Mouse (Mus musculus): ENCODE measurements around the gene Kpna1.
"Not testable (repeated sequence)": the region's sequence is repeated elsewhere in the genome, so short reads cannot be mapped to it uniquely, and the experiment has no call there.

Kpna1 gene

DNA sequence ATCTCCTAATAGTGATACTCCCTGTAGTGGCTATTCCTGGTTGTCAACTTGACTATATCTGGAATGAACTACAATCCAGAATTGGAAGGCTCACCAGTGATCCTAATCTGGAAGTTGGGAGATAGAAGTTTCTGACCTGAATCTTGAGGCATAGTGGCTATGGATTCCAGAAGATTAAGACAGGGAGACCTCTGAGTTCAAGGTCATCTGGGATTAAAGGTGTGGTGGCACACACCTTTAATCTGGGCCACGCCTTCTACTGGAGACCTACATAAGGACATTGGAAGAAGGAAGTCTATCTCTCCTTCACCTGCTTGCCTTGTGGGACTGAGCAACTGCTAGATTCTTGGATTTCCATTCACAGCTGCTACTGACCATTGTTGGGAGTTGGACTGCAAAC lies at the start of gene Kpna1:
Gene Kpna1, plus strand, starts transcription at position 301 of the 400 bp plus-strand sequence.
- DNase-seq (ENCODE audit: low spot score): not testable (repeated sequence)

DNA sequence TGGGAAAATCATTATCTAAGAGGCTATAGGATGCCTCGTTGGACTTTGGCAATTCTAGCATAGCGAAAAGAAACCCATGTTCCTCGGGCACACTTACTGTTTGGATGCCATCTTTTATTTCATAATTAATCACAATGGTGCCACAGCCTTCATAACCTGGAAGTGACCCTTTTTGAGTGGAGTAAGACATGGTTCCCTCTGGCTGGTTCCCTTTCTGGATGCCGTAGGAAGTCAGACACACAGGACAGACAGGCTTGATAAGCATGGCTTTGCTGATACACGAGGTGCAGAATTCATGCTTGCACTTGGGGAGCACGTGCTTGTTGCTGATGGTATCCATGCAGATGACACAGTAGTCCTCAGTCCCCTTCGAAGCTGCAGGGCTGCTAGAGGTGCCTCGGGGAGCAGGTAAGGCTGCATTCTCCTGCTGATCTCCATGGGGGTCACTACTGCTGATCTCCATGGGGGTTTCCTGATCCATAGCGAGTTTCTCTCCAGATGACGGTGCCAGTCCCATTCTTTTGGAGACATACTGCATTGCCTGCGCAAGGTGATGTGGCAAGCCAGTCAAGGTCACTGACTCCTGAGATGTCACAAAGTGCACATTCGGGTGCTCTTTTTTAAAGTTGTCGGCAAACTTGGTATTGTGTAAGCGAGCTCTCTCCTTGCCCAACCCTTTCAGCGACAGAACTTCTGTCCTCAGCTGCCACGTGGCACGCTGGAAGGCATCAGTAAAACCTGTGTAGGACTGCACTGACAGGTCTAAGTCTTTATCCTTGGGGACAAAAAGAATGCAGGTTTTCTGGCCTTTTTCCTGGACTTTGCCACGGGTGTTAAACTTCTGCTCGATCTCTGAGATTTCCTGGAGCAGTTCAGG lies 46.1 kb upstream of the Kpna1 start:
- DNase-seq (ENCODE audit: low spot score): no peak

DNA sequence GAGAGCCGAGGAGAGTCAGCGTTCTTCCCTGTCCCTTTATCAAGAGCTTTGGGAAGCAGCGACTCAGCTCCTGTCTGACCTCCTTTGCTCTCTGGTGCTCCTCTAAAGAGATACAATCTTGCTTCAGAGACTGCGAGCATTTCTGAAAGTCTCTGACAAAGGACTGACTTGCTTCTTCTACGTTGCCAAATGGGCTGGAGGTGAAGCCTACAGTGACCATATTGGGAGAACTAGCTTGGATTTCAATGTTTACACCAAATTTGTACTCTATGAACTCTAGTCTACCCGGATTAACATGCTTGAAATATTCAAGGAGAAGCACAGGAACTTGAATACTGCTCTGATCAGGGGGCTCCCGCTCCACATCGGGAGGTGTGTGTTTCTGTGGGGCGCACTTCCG lies 45.4 kb upstream of the Kpna1 start:
- DNase-seq (ENCODE audit: low spot score): no peak

DNA sequence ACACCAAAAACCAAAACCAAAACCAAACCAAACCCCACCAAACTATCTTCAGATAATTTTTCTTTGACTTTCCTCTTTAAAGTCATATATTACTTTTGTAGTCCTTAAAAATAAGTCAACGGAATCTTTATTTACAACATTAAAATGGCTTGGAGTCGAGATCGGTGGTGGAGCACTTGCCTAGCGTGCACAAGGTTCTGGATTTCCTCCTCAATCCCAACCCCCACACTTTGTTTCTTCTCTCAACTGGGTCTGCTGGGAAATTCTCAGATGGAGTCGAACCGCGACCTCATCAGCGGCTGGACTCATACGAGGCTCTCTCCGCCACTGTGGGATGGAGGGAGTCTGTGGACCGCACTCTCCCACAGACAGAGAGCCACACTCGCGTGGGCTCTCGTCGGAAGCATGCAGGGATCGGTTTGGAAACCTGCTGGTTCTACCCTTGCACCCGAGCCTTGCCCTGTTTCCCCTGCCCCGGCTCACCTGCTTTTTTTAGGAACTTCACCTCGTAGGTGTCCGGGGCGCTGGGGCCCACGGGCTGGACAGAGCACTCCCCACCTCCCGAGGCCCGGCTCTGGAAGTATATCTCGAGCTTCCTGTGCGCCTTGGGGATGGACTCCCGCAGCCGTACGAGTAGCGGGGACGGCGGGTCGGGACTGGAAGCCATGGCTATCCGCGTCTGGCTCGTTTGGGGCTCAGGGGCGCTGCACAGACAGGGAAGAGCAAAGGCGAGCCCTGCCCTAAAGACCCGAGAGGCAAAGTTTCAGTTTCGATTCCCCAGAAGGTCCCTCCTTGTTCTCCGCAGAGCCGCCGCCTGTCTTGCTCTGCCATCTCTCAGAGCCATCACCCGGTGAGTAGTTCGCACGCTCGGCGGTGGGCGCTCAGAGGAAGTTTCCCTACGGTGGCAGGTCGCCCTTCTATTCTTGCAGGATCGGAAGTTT lies 40.1 kb upstream of the Kpna1 start, which contains the start of the genes Parp9 and Dtx3l:
Gene Parp9, plus strand, starts transcription at position 260 of the 941 bp plus-strand sequence.
Gene Dtx3l, minus strand, starts transcription at position 941 of the 941 bp plus-strand sequence.
- peak; percentile 70 for DNase-seq (ENCODE audit: low spot score)

DNA sequence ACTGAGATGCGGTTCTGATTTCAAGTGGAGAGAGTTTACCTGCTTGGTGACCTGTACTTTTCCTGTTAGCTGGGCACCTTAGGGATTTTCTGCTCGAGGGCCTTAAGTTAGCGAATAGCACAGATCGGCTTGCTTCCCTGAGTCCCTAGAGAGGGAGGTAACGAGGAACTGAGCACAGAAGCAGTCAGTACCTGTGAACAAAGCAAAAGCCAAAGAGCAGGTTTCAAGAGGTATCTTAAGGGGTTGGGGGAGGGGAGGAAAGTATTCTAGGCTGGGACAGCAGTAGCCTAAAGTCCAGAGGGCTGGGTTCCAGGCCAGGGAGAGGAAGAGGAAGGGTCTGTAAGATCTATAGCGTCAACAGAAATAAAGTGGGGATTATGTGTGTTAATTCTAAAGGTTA lies 39.3 kb upstream of the Kpna1 start:
- no peak for DNase-seq (ENCODE audit: low spot score)

DNA sequence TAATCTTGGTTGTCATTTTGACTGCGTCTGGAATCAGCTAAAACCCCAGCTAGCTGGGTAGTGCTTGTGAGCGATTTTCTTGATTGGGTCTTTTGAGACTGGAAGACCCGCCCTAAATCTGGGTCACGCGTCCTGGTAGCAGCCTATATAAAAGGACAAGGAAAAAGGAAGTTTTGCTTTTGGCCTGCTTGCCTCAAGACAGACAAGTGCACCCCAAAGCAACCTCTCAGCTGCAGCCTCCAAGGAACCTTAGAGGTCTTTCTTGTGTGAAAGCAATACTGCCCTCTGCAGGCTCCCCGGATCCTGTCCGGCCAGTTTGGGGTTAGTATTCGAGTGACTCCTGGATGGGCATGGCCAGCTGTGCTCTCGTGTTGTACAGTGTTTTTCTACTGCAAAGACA lies 38.9 kb upstream of the Kpna1 start:
- peak; percentile 80 for DNase-seq (ENCODE audit: low spot score)

DNA sequence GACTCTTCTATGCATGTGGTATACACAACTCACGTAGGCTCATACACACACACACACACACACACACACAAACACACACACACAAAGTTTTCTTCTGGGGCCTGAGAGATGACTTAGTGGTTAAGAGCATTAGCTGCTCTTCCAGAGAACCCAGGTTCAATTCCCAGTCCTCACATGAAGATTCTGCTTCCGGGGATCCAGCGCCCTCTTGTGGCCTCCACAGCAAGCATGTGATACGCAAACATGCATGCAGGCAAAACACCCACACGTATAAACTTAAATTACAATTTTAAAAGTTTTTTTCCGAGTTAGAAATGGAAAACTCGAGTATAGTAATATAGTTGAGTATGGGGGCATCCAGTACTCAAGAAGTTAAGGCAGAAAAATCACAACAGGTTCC lies 37.2 kb upstream of the Kpna1 start:
- peak; percentile 35 for DNase-seq (ENCODE audit: low spot score)

DNA sequence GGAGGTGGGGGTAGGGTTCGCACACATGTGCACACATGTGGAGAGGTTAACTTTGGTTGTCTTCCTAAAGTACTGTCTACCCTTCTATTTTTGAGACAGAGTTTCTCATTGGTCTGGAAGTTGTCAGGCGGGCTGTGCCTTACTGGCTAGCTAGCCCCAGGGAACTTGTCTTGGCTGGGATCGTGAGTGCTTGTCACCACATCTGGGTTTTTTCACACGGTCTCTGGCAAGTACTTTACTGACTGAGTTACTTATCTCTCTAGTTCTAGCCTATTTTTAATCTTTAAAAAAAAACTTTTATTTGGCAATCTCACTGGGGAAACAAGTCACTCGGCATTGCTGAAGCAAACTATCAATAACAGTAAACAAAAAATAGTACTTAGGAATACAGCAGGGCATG lies 29.3 kb upstream of the Kpna1 start:
- no peak for DNase-seq (ENCODE audit: low spot score)

DNA sequence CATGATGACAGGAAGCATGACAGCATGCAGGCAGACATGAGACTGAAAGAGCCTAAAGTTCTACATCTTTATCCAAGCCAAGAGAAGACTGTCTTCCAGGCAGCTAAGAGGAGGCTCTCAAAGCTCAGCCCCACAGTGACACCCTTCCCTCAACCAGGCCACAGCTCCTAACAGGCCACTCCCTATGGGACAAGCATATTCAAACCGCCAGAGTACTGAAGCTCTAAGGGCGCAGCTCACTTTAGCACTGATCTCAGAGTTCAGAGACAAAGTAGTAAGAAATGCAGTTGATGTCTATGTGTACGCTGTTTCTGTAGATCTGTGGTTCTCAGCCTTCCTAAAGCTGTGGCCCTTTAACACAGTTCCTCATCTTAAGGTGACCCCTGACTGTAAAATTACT lies 27.3 kb upstream of the Kpna1 start:
- DNase-seq (ENCODE audit: low spot score): no peak

DNA sequence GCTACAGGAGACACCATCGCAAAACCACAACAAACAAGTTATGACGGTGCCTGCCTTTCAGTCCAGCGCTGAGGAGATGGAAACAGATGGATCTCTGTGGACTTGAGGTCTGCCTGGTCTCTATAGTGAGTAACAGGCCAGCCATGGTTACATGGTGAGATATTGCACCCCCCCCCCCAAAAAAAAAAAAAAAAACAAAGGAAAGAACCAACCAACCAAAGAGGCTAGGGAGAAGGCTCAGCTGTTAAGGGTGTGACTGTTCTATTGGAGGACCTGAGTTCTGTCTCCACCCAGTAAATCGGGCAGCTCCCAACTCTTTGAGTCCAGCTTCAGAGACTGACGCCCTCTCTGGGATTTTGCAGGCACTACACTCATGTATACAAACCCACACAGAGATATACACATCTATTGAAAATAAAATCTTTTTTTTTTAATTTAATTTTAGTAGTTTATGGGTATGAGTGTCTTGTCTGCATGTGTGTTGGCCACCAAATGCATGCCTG lies 25.9 kb upstream of the Kpna1 start:
- DNase-seq (ENCODE audit: low spot score): no peak

DNA sequence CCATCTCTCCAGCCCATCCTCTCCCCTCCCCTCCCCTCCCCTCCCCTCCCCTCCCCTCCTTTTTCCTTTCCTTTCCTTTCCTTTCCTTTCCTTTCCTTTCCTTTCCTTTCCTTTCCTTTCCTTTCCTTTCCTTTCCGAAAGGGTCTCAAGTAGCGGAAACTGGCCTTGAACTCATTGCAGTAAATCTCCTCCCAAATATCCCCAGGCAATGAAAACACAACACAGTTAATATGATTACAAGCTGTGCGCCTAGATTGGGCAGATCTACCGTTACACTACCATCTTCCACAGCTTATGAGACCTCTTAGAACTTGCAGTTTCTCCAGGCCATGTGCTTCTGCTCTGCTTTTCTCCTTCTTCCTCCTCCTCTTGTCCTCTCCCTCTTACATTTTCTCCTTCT lies 12.6 kb upstream of the Kpna1 start:
- DNase-seq (ENCODE audit: low spot score): not testable (repeated sequence)

DNA sequence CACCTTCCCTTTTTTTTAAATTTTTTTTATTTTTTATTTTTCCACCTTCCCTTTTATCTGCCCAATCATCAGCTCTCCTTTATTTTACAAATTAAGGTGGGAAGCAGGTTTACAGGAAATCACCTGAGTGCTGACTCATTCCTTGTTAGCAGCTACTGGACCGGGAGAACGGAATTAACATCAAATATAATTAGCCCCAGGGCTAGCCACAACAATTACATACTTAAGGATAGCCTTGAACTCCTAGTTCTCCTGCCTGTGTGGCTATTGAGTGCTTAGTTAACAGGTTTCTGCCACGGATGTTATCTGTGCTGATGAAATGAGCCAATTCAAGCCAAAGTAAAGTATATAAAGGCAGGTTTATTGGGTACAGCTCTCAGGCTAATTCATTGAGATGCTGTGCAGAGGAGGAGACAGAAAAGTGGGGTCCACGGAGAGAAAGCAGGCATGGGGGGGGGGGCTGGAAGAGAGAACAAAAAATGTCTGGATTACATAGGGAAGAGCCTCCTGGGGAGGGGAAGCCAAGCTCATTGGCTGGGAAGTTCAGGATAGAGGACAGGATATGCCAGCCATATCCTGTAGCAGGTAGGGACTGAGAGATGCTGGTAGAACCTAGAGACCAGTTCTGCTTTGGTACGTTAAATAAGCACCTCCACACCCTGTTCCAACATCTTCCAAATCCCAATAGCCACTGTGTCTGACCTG lies 12.0 kb upstream of the Kpna1 start:
- DNase-seq (ENCODE audit: low spot score): no peak

DNA sequence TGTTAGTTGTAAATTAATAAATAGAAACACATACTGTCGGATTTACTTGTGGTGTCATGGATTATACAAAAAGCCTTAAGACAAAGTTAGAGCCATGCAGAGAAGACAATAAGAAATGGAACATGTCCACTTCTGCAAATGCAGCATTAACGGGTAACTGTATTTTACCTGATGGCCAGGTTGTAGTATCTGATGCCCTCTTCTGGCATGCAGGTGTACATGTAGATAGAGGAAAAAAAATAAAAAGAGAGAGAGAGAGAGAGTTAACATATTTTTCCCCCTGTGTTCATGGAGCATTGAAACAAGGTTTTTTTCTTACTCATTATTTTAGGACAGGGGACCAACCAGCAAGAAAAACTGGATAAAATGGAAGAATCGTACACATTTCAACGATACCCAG lies 11.2 kb upstream of the Kpna1 start:
- DNase-seq (ENCODE audit: low spot score): no peak

DNA sequence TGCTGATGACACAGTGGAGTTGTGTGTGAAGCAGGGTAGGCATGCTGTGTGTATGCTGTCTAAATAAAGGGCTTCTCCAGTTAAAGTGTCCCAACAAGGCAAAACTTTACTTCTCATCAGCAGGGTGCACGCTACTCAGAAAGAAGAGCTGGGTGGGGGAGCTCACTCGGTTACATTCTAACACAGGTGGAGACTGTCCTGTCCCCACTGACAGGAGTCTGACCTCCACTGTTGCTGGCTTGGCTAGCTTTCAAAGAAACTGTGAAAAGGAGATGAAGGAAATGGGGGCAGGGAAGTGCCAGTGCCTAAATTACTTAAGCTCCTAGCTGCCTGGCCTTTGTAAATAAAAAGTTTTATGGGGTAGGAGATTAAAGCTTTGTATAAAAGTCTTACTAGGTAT lies 10.4 kb upstream of the Kpna1 start:
- DNase-seq (ENCODE audit: low spot score): no peak

DNA sequence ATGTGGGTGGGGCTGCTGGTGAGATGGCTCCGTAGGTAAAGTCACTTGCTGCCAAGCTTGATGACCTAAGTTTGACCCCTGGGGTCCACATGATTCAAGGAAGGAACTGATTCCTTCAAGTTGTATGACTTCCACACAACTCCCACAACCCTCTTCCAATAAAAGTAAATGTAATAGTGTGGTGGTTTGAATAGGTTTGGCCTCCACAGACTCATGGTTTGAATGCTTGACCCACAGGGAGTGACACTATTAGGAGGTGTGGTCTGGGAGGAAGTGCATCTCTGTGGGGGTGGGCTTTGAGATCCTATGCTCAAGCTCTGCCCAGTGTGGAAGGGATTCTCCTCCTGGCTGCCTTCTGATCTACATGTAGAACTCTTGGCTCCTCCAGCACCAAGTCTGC lies 4.5 kb upstream of the Kpna1 start:
- DNase-seq (ENCODE audit: low spot score): no peak

DNA sequence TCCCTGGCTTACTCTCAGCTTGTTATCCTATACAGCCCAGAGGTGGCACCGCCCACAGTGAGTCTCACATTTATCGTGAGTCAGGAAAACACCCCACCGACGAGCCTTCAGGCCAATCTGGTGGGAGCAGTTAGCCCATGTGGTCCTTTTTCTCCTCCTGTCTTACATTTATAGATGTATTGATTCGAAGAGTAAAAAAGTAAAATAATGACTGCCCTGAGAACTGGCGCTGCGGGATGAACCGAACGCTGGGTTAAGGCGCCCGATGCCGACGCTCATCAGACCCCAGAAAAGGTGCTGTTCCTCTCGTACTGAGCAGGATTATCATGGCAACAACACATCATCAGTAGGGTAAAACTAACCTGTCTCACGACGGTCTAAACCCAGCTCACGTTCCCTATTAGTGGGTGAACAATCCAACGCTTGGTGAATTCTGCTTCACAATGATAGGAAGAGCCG lies 2.8 kb downstream of the Kpna1 start:
- peak; percentile 100 for DNase-seq (ENCODE audit: low spot score)

DNA sequence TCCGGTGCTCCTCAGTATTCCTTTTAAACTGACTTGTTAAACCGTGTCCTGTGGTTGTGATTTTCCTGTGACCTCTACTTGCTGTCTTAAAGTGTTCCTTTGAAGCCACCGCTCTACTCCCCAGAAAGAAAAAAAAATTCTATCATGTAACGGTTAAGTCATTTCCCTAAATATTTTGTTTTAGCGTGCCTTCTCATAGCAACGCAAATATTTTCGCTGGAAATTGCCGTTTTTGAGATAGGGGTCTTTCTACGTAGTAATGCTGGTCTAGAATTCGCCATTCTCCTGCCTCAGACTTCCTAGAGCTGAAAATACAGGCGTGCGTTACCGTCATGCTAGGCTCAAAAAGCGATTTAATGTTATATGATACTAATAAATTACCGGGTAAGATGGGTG lies 4.0 kb downstream of the Kpna1 start:
- DNase-seq (ENCODE audit: low spot score): no peak

DNA sequence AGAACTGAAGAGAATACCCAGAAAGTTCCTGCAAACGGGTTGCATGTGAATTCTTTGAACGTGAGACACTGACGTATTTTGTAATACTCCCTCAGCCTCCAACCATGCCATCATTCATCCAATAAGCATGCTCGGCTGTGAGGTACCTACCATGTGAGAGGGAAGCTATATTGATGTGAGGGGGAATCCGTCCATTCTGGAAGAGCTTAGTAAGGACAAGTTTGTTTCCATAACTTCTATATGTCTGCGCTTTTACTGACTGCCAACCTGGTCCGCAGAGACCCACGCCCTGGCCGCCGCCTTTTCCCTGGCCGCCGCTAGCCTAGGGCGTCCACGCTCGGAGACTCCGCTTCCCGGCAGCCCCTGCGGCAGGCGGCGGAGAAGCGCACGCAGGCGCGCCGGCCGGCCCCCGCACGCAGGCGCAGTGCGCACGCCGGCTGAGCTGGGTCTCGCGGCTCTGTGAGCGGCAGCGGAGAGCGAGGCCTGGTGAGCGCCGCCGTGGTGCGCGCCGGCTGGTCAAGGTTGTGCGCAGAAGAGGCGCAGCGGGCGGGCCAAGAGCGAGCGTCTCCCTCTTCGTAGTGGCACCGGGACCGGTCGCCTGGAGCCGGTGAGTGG lies 4.5 kb downstream of the Kpna1 start:
- peak; percentile 94 for DNase-seq (ENCODE audit: low spot score)

DNA sequence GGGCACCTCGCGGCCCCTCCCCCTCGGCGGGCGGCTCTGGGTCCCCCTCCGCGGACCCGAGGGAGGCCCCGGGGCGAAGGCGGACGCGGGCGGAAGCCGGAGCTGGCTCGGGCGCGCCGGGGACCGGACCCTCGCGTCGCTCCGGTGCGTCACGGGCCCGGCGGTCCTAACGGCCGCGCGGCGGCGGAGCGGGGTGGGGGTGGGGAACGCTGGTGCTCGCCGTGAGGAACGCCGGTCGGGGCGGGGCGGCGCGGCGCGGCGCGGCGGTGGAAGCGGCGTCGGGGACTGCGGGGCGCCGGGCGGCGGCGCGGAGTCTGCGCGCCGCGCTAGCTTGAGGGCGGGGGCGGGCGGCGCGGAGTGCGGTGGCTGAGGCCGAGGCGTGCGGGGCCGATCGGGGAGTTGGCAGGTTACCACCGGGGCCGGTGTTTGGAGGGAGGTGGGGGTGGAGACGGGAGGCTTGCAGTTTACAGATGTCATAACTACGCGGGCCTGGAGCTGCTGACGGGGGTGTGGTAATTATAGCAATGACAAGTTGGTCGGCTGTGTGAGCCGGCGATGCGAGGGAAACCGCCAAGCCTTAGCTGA lies 5.1 kb downstream of the Kpna1 start:
- peak; percentile 61 for DNase-seq (ENCODE audit: low spot score)

DNA sequence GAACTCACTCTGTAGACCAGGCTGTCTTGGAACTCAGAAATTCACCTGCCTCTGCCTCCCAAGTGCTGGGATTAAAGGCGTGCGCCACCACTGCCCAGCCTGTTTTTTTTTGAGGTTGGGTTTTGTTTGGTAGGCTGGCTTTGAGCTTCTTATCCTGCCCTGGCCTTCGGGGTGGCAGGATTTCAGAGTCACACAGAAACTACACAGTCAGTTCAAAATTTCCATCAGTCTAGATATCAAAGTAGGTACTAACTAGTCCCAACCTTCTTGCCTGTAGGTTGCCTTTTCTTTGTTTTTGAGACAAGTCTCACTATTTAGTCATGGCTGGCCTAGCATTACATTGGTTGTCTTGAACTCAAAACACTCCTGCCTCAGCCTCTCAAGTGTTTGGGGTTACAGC lies 5.9 kb downstream of the Kpna1 start:
- no peak for DNase-seq (ENCODE audit: low spot score)

DNA sequence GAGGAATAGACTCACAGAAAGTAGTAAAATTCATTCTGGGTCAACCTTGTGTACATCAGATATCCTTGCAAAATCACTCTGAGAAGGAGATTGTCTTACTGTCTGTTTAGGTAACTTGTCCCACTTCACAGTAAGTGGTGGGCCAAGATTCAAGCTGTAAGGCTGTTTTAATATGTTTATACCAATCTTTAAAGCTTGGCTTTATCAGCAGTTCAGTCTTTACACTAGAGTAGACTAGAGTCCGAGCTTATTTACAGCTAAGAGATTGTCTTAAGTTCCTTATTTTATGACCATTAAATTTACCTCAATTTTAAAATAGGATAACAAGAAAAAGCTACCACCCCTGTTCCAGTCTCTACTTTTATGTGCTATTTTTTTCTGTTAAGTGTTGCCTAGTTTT lies 9.4 kb downstream of the Kpna1 start:
- DNase-seq (ENCODE audit: low spot score): no peak

All from spleen, adult 12 weeks (tissue).